Mouse (Mus musculus) liver, embryonic 13.5 days (tissue): ENCODE data around the gene Galp. TPM values are rescaled to one million over a fixed set of nuclear protein-coding genes. Genes with fewer than 3 reads are reported as not detected.
A peak's percentile ranks its signal among the peaks of the same experiment; 100 is the strongest.
"Not testable (repeated sequence)": the region's sequence is repeated elsewhere in the genome, so short reads cannot be mapped to it uniquely, and the experiment has no call there.

Experiments
- ATAC-seq: fragments of 200-750 bp; cut with Nextera tagmentation; 2 replicates; pipeline ENCODE4 v1.8.0; 2017; ENCODE audit warnings: low read depth, mild to moderate bottlenecking, moderate number of reproducible peaks, moderate library complexity
- DNase-seq: peaks from one replicate; pipeline ENCODE4 v3.0.0; 2022
- H3K27ac ChIP-seq: fragments of 300-500 bp; sonication (generic); 2 replicates; pipeline ENCODE4 v1.5.1; 2015; ENCODE audit warnings: moderate library complexity, mild to moderate bottlenecking, inconsistent platforms
- H3K27me3 ChIP-seq: fragments of 300-500 bp; sonication (generic); 2 replicates; pipeline ENCODE4 v1.6.1; 2015; ENCODE audit warnings: mild to moderate bottlenecking, inconsistent platforms
- H3K36me3 ChIP-seq: fragments of 300-500 bp; sonication (generic); 2 replicates; pipeline ENCODE4 v1.6.1; 2015; ENCODE audit warnings: mild to moderate bottlenecking, inconsistent platforms
- H3K4me1 ChIP-seq: fragments of 300-500 bp; sonication (generic); replicated peaks from 2 replicates; pipeline ENCODE4 v1.6.1; 2015; ENCODE audit warnings: inconsistent platforms
- H3K4me2 ChIP-seq: fragments of 300-500 bp; sonication (generic); 2 replicates; pipeline ENCODE4 v1.6.1; 2015; ENCODE audit warnings: inconsistent platforms, mild to moderate bottlenecking, moderate library complexity
- H3K4me3 ChIP-seq: fragments of 300-500 bp; sonication (generic); replicated peaks from 2 replicates; pipeline ENCODE4 v1.5.1; 2015; ENCODE audit warnings: mild to moderate bottlenecking, inconsistent platforms
- H3K9ac ChIP-seq: fragments of 300-500 bp; sonication (generic); 2 replicates; pipeline ENCODE4 v1.6.1; 2015; ENCODE audit warnings: mild to moderate bottlenecking, inconsistent platforms
- H3K9me3 ChIP-seq: fragments of 300-500 bp; sonication (generic); replicated peaks from 2 replicates; pipeline ENCODE4 v1.6.1; 2016; ENCODE audit warnings: inconsistent platforms
- WGBS: fragments of 180-500 bp; shearing (Covaris S2); methylation state at CpG from one replicate; pipeline ENCODE4 v1.1.7; 2015; ENCODE audit not compliant: insufficient replicate concordance; 5-methylcytosine and 5-hydroxymethylcytosine counted together
- polyA plus RNA-seq: library from polyadenylated mRNA; unstranded; fragments of >200 nt; fragmentation: Nextera tagmentation; extraction: Ambion mirVana; gene quantifications from 2 replicates; pipeline ENCODE4 v1.2.1, GENCODE M21; 2015

Galp gene
- polyA plus RNA-seq, 1 experiment from 2014 or later = not detected

DNA sequence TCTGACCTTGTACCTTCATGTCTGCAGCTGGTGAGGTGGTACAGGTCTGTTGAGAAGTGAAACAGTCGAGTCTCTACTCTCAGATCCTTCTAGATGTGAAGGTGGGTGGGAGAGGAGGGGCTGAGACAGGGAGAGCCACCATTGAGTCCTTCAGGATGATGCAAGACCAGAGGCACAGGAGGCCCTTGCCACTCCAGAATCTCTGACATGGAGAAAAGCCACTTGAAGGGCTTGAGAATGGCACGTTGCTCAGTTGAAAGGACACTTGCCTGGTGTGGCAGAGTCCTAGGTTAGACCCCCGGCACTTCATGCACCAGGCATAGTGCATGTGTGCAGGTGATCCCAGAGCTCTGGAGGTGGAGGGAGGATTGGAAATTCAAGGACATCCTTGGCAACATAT lies 35.3 kb upstream of the Galp start:
- Histone ChIP-seq H3K4me3 (no peak overlapping the region), H3K27ac (no peak overlapping the region), H3K4me1 (peaks cover 19% of the 10 kb centered on the region), H3K27me3 (no peaks in the 10 kb centered on the region), H3K9me3 (no peaks in the 10 kb centered on the region), H3K36me3 (no peaks in the 10 kb centered on the region), H3K4me2 (no peak overlapping the region), H3K9ac (no peak overlapping the region)
- 55% methylated on average over 3 of the region's 3 CpGs for WGBS
- DNase-seq (no peak), ATAC-seq (no peak)

- 61% methylated on average over 4 of the region's 4 CpGs for WGBS
- no peak for ATAC-seq
- H3K4me3 ChIP-seq = no peak overlapping the region
These were observed 34.7 kb upstream of the Galp start for GRCm38 (mm10) chr7:6162172-6162571.

DNA sequence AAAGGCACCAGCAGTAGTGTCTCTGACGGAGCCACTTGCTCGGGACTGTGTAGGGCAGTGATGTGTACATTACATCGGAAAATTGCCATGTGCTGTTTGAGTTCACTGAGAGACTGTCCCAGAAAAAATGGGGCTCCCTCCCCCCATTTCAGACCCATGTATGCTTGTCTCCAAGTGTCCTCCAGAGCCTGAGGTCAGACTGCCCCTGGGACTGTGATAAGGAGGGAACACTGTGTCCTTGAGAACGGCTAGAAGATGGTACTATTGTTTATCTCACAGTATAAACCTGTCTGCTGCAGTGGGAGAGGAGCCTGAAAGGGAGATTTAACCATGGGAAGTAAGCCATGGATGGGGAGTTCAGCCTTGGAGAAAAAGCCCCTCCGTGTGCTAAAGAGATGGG lies 32.2 kb upstream of the Galp start:
- Histone ChIP-seq H3K36me3 (no peaks in the 10 kb centered on the region), H3K4me1 (no peaks in the 10 kb centered on the region), H3K27me3 (no peaks in the 10 kb centered on the region), H3K9me3 (no peaks in the 10 kb centered on the region), H3K27ac (no peak overlapping the region), H3K9ac (no peak overlapping the region), H3K4me3 (no peak overlapping the region), H3K4me2 (no peak overlapping the region)
- WGBS = 47% methylated on average over 5 of the region's 5 CpGs
- DNase-seq (no peak), ATAC-seq (no peak)

More at GRCm38 (mm10) chr7:6162172-6162571, 34.7 kb upstream of the Galp start:
- H3K27ac ChIP-seq = no peak overlapping the region
- no peaks in the 10 kb centered on the region for H3K36me3 ChIP-seq
- H3K4me1 ChIP-seq = peaks cover 13% of the 10 kb centered on the region
- no peak for DNase-seq
- no peaks in the 10 kb centered on the region for H3K9me3 ChIP-seq
- no peak overlapping the region for H3K9ac ChIP-seq
- H3K4me2 ChIP-seq = no peak overlapping the region
- no peaks in the 10 kb centered on the region for H3K27me3 ChIP-seq

GRCm38 (mm10) chr7:6169403-6169802 lies 27.5 kb upstream of the Galp start:
- no peak for ATAC-seq
- no peak overlapping the region for H3K27ac ChIP-seq

DNA sequence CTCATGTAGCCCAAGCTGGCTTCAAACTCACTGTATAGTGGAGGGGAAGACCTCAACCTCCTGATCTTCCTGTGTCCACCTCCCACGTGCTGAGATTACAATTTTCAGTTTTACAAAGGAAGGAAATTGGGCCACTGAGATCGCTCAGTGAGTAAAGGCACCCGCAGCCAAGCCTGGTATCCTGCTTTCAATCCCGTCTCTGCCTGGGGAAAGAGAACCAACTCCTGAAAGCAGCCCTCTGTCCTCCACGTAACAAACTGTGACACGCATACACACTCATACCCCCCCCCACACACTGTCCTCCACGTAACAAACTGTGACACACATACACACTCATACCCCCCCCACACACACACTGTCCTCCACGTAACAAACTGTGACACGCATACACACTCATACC lies 26.5 kb upstream of the Galp start:
- peaks cover 1% of the 10 kb centered on the region; the same call in 1 of the 2 replicates for H3K36me3 ChIP-seq
- no peak for ATAC-seq

More at GRCm38 (mm10) chr7:6169403-6169802, 27.5 kb upstream of the Galp start:
- Histone ChIP-seq H3K27me3 (no peaks in the 10 kb centered on the region), H3K4me2 (no peak overlapping the region), H3K4me1 (peaks cover 33% of the 10 kb centered on the region), H3K4me3 (no peak overlapping the region), H3K9me3 (no peaks in the 10 kb centered on the region), H3K9ac (no peak overlapping the region), H3K36me3 (no peaks in the 10 kb centered on the region)
- 50% methylated on average over 3 of the region's 3 CpGs for WGBS
- no peak for DNase-seq

DNA sequence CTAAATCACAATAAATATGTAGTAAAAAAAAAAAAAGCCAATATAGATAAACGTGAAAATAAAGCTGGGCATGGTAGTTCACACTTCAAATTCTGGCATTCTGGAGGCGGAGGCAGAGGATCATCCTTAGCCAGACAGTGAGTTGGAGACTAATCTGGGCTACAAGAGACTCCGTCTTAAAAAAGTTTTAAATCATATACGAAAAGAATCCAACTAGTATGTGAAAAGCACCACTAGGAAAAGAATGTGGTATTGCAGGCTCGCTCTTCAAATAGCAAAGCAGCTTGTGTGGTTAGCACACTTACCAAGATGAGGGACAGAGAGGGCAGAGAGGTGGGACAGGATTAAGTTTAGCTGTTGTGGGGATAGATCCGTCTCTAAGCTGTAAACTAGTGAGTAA lies 26.0 kb upstream of the Galp start:
- H3K4me1 ChIP-seq = peaks cover 47% of the 10 kb centered on the region
- no peaks in the 10 kb centered on the region for H3K9me3 ChIP-seq
- no peaks in the 10 kb centered on the region for H3K27me3 ChIP-seq
- peaks cover 6% of the 10 kb centered on the region; the same call in 1 of the 2 replicates for H3K36me3 ChIP-seq
- DNase-seq = no peak
- peak overlapping the region; percentile 89 for H3K4me2 ChIP-seq
- ATAC-seq = no peak
- H3K4me3 ChIP-seq = peak overlapping the region; percentile 73
- WGBS = 50% methylated on average over 6 of the region's 6 CpGs
- H3K9ac ChIP-seq = peak overlapping the region; percentile 84
- peak overlapping the region; percentile 72; the same call in 1 of the 2 replicates for H3K27ac ChIP-seq

More for the DNA sequence above, 26.5 kb upstream of the Galp start:
- 0 out of 2 replicates have a peak overlapping the region, but pooled peaks have one; percentile 29 for H3K27ac ChIP-seq
- DNase-seq = no peak
- H3K9ac ChIP-seq = no peak overlapping the region
- no peak overlapping the region for H3K4me3 ChIP-seq
- H3K4me1 ChIP-seq = peaks cover 43% of the 10 kb centered on the region
- H3K27me3 ChIP-seq = no peaks in the 10 kb centered on the region
- 0 out of 2 replicates have a peak overlapping the region, but pooled peaks have one; percentile 17 for H3K4me2 ChIP-seq
- 65% methylated on average over 9 of the region's 9 CpGs for WGBS
- no peaks in the 10 kb centered on the region for H3K9me3 ChIP-seq

GRCm38 (mm10) chr7:6171444-6172005 lies 25.4 kb upstream of the Galp start:
- Histone ChIP-seq H3K27ac (peak overlapping the region; percentile 72), H3K4me1 (peaks cover 49% of the 10 kb centered on the region), H3K27me3 (no peaks in the 10 kb centered on the region), H3K9ac (peak overlapping the region; percentile 84), H3K4me3 (peak overlapping the region; percentile 73), H3K36me3 (peaks cover 7% of the 10 kb centered on the region; the same call in 1 of the 2 replicates), H3K9me3 (no peaks in the 10 kb centered on the region), H3K4me2 (peak overlapping the region; percentile 89)
- DNase-seq (peak; percentile 52), ATAC-seq (peak; percentile 36)
- WGBS = under 1% methylated on average over 24 of the region's 24 CpGs

- Histone ChIP-seq H3K36me3 (peaks cover 11% of the 10 kb centered on the region; the same call in 1 of the 2 replicates), H3K27me3 (no peaks in the 10 kb centered on the region), H3K9ac (peak within 1 kb of the TSS; percentile 84), H3K4me2 (peak within 1 kb of the TSS; percentile 89), H3K4me3 (peak within 1 kb of the TSS; percentile 73), H3K4me1 (peaks cover 49% of the 10 kb centered on the region), H3K27ac (peak within 1 kb of the TSS; percentile 72), H3K9me3 (no peaks in the 10 kb centered on the region)
- ATAC-seq (peak; percentile 85), DNase-seq (peak; percentile 86)
- WGBS = under 1% methylated on average over 37 of the region's 37 CpGs
These were observed 24.8 kb upstream of the Galp start, which contains the start of gene Zfp444 for GRCm38 (mm10) chr7:6172006-6172649. TSS of gene Zfp444 (plus strand) at chr7:6172226.

DNA sequence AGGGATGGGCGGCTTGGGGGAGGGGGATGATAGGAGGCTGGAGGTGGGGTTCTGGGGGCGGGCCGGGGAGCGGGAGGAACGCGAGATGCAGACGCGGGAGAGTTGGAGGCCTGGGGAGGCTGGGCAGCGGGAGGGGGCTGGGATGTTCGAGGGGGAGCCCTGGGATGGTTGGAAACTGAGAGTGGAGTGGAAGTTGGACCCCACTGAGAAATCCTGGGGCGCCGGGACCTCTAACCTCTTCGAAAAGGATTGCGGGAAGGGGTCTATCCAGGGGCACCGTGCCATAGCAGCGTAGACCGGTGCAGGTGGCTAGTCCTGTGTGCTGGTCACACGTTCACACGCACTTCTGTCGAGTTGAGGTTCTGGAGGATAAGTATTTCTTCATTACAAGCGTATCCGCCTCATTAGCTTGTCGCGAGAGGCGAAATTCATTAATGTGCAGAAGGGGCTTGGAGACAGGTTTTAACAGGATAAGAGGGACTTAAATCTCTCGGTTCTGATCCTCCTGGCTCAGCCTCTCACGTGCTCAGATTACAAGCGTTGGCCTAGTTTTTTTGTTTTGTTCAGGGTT lies 24.1 kb upstream of the Galp start:
- no peaks in the 10 kb centered on the region for H3K9me3 ChIP-seq
- DNase-seq (no peak), ATAC-seq (peak; percentile 3)
- 2% methylated on average over 28 of the region's 28 CpGs for WGBS
- H3K27ac ChIP-seq = peak overlapping the region; percentile 72
- H3K4me3 ChIP-seq = peak overlapping the region; percentile 73
- no peaks in the 10 kb centered on the region for H3K27me3 ChIP-seq
- H3K4me2 ChIP-seq = peak overlapping the region; percentile 89
- peaks cover 11% of the 10 kb centered on the region; the same call in 1 of the 2 replicates for H3K36me3 ChIP-seq
- H3K9ac ChIP-seq = peak overlapping the region; percentile 84
- peaks cover 49% of the 10 kb centered on the region for H3K4me1 ChIP-seq

DNA sequence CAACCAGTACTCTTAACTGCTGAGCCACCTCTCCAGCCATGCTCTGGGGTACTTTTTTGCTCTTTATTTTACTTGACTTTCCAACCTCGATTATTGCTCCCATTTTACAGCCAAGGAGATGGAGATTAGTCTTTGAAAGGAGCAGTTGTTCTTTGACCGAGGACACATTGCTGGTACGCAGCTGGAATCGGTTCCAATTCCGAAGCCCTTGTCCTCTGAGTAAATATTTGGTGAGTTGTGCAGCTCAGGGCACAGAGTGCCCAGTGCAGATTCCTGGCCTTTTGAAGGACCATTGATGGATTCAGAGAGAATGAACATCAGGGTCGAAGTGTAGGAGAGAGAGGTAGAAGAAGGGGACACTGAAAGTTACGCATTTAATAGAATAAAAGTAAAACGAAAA lies 23.0 kb upstream of the Galp start:
- Histone ChIP-seq H3K27me3 (no peaks in the 10 kb centered on the region), H3K4me1 (peaks cover 49% of the 10 kb centered on the region), H3K9me3 (no peaks in the 10 kb centered on the region), H3K36me3 (peaks cover 13% of the 10 kb centered on the region; the same call in 1 of the 2 replicates), H3K4me3 (no peak overlapping the region; the same call in 1 of the 2 replicates), H3K27ac (peak overlapping the region; percentile 72; the same call in 1 of the 2 replicates), H3K9ac (no peak overlapping the region), H3K4me2 (peak overlapping the region; percentile 89)
- ATAC-seq (no peak), DNase-seq (no peak)
- 79% methylated on average over 8 of the region's 8 CpGs for WGBS

DNA sequence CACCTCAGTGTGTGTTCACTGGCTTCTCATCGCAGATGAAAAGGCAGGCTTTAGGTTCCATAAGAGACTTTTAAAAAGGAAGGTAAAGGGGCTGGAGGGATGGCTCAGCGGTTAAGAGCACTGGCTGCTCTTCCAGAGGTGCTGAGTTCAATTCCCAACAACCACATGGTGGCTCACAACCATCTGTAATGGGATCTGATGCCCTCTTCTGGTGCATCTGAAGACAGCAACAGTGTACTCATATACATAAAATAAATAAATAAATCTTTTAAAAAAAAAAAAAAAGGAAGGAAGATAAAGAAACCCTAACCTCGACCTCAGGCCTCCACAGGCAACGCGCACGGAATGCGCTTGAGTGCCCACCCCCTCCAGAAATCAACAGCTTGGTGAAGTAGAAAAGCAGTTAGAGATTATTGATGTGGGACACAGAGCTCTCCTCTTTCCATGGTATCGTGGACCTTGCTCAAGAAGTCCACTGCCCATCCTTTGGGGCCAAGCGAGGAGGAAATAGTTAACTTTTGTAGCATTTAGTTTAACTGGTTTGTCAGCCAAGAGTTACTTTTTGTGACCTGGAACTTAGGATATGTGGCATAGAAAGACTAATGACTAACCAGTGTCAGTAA lies 22.4 kb upstream of the Galp start:
- peaks cover 49% of the 10 kb centered on the region for H3K4me1 ChIP-seq
- H3K27ac ChIP-seq = peak overlapping the region; percentile 72; the same call in 1 of the 2 replicates
- not testable (repeated sequence) for H3K27me3 ChIP-seq, H3K4me3 ChIP-seq, ATAC-seq, DNase-seq, H3K9ac ChIP-seq, H3K9me3 ChIP-seq
- 30% methylated on average over 9 of the region's 9 CpGs for WGBS
- H3K36me3 ChIP-seq = peaks cover 16% of the 10 kb centered on the region; the same call in 1 of the 2 replicates
- 0 out of 2 replicates have a peak overlapping the region, but pooled peaks have one; percentile 89 for H3K4me2 ChIP-seq
